Mouse (Mus musculus) c-Kit-negative CD71-positive TER-119-positive erythroid progenitor cells, embryonic 14.5 days (primary cell): ENCODE results near the gene Tnrc6b.
"Not testable (repeated sequence)": the region's sequence is repeated elsewhere in the genome, so short reads cannot be mapped to it uniquely, and the experiment has no call there.

ENCODE experiments used
- DNase-seq: peaks from one replicate; pipeline ENCODE4 v3.0.0-alpha.2; 2013; ENCODE audit warnings: low read depth, low spot score

The Tnrc6b gene

DNA sequence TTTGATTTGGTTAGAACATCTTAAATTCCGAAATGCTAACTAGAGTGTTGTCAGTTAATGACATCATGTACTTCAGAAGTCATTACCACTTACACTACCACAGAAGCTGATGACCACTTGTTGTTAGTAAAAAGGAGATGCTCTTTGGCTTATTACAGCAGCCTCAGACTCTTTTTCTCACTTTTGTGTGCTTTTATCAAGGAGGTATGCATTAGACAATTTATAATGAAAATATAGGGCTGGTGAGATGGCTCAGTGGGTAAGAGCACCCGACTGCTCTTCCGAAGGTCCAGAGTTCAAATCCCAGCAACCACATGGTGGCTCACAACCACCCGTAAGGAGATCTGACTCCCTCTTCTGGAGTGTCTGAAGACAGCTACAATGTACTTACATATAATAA is 24.6 kb downstream of the Tnrc6b start:
- DNase-seq = not testable (repeated sequence)

- DNase-seq = no peak
These were observed 25.4 kb downstream of the Tnrc6b start for GRCm38 (mm10) chr15:80736553-80736952.

DNA sequence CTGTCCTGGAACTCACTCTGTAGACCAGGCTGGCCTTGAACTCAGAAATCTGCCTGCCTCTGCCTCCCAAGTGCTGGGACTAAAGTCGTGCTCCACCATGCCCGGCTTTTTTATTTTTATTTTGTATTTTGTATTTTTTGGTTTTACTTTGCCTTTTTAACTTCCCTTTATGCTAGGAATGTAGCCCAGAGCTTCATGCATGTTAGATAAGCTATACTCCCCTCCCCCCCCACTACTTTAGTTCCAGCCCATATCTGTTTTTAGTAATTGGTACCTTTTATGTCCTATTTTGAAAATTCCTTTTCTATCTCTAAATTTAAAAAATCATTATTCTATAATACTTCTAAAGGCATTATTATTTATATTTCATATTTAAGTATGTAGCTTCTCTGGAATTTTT is 27.1 kb downstream of the Tnrc6b start:
- DNase-seq = no peak

GRCm38 (mm10) chr15:80739972-80740371 is 28.9 kb downstream of the Tnrc6b start:
- DNase-seq = no peak

GRCm38 (mm10) chr15:80741836-80742235 is 30.7 kb downstream of the Tnrc6b start:
- DNase-seq = no peak

GRCm38 (mm10) chr15:80742991-80743474 is 31.9 kb downstream of the Tnrc6b start:
- DNase-seq = peak; percentile 72

GRCm38 (mm10) chr15:80743606-80744005 is 32.5 kb downstream of the Tnrc6b start:
- no peak for DNase-seq

GRCm38 (mm10) chr15:80744667-80745422 is 33.7 kb downstream of the Tnrc6b start:
- no peak for DNase-seq

DNA sequence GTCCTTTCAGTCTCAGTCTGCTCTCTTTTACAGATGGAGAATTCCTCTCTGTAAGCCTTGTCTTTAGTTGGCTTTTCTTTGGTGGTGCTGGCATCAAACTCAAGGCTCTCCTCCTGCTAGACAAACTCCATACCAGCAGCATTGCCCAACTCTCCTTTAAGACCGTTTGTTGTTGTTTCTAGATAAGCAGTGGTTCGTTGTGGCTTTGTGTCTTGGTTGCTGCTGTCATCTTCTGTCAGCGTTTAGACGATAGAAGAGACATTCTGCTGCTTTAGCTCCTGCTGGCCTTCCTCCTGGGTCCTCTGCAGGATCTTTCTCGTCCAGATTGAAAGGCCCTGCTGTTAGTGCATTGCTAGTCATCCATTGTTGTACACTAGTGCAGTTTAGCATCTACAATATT is 37.9 kb downstream of the Tnrc6b start:
- no peak for DNase-seq

DNA sequence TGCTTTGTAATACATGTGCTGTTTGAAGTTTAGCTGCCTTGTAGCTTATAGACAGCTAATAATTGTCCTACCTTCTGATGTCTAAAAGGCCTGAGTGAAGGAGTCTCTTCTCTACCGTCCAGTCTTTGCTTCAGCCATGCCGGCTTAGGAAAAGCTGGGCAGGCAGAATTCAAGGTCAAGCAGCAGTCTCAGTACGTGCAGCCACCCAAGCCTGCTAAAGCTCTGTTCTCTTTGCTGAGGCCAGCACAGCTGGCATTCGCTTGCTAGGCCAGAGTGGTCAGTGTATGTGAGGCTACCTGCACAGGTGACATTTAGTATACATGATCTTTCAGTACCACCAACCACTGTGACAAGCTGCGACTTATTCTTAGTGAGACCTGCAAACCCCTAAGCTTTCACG is 42.2 kb downstream of the Tnrc6b start:
- no peak for DNase-seq

GRCm38 (mm10) chr15:80754103-80754502 is 43.0 kb downstream of the Tnrc6b start:
- DNase-seq = no peak

DNA sequence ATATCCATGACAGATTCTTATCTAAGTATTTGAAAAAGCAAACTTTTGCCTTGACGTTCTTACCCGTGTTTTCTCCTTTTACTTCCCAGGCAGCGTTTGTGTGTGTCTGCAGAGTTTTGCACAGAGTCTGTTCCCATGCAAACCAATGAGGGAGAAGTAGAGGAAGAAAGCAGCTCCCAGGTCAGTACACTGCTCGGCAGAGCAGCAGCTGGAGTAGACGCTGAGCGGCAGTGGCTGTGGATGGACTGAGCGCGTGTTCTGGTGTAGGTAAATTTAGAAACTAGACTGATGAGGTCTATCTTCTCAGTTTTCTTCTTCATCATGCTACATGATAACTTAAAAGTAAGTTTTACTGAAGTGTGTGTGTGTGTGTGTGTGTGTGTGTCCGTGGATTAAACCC is 48.3 kb downstream of the Tnrc6b start:
- DNase-seq = no peak

DNA sequence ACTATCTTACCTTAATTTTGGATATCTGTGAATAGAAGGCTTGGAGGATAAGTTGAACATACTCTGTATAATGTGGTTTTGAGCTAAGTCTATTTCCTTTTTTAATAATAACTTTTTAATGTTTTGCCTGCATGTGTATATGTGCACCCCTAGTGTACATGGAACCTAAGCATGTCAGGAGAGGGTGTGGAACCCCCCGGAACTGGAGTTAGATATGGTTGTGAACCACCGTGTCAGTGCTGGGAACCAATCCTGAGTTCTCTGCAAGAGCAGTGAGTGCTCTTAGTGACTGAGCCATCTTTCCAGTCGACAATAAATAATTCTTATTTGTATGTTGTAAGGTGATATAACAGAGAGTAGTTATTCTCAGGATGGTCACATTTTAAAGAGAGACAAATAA is 49.4 kb downstream of the Tnrc6b start:
- no peak for DNase-seq

GRCm38 (mm10) chr15:80760935-80761334 is 49.8 kb downstream of the Tnrc6b start:
- peak; percentile 92 for DNase-seq

DNA sequence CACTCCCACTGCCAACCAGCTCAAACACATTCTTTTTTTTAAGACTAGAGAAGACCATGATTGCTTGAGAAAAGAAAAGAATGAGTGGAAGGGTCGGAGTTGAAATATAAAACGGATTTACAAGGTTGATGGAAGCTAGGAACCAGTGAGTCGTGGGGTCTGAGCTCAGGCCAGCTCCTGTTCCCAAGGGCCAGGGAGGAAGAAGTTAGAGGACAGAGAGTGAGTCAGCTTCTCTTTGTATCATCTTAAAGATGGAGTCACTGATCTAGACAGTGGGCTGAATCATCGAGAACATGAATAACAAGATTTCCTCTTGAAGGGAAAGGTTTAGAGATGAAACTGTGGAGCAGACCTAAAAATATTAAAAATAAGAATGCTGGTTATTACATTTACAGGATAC is 51.5 kb downstream of the Tnrc6b start:
- no peak for DNase-seq

DNA sequence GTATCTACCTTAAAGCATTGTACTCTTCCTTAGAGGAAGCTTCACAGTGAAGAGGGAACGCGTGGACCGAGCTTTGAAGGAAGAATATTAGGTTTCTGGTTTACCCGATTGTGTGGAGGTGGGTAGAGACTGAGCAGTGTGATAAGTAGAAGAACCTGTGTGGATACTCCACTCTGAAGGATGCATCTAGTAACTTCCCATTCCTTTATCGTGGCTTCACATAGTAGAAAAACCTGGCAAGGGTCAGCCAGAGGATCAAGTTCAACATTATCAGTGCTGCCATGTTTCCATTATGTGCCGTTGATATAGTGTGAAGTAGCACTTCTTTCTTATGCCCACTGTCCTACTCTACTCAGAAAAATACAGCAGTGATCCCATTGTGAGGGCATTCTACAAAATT is 53.6 kb downstream of the Tnrc6b start:
- DNase-seq = no peak

DNA sequence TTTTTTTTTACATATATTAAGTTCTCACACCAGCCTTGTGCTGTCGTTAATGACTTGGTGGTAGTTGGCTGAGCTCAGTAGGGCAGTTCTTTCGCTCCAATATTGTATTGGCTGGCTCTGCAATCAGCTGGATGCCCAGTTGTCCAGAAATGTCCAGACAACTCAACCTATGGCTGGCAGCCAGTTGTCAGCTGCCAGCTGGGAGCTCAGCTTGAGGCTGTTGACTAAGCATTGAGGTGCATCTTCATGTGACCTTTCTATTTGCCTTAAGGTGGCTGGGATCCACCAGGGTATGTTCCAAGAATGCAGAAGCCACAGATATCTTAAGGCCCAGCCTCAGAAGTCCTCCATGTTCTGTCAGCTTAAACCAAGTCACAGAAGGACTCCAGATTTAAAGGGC is 54.3 kb downstream of the Tnrc6b start:
- DNase-seq = no peak

- no peak for DNase-seq
These were observed 57.1 kb downstream of the Tnrc6b start for GRCm38 (mm10) chr15:80768216-80768615.

DNA sequence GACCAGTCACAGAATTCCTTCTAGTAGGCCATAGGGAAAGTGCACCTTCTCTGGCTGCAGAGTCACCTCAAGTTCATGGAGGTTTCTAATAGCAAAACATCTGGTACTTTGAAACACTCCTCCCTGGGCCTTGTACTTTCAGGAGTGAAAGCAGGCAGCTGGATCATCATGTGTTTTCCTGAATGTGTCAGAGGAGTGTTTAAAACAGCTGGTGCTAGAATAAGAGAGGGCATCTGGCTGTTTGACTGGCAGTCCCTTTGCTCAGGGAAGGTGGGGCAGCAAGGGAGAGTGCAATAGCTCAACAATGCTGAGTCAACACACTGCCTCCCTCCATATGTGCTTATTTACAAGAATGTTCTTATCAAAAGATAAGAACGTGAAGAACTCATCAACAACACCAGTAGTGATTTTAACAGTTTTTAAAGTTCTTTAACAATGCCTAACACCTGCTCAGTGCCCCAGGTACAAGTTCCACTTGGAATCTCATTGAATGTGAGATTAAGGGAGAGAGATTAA is 60.9 kb downstream of the Tnrc6b start:
- DNase-seq = no peak

GRCm38 (mm10) chr15:80774666-80775065 is 63.6 kb downstream of the Tnrc6b start:
- DNase-seq = no peak

DNA sequence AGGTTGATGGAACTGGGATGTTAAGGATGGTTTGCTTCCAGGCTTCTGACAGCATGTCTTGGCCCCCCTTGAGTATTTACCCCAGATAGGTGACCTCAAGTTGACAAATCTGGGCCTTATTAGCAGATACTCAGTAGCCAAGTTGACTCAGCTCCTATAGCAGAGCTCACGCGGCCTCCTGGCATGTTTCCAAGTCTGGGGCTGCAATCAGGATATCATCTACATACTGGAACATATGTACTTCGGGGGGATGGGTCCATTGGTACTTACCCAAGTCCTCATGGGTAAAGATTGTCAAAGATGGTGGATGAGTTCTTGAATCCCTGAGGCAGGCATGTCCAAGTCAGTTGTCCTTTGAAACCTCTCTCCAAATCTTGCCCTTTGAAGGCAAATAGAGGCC is 67.9 kb downstream of the Tnrc6b start:
- no peak for DNase-seq

- DNase-seq = no peak
These were observed 69.1 kb downstream of the Tnrc6b start for GRCm38 (mm10) chr15:80780154-80780751.

GRCm38 (mm10) chr15:80781218-80781806 is 70.2 kb downstream of the Tnrc6b start:
- DNase-seq = no peak
